Comparison of ENCODE assay signal across 35 mouse cellular contexts in genomic region chr11:32814286-32814685, GRCm38 (mm10). TPM values are rescaled to one million over a fixed set of nuclear protein-coding genes. Genes with fewer than 3 reads are reported as not detected.
DNase-seq lines count a peak whose midpoint lies in the region; ATAC-seq and TF ChIP-seq lines count a peak whose summit lies in the region.
"Had no signal": no experiment of that assay in that cellular context is flagged by ENCODE, and none has a peak within 500 bp of the region (broad histone marks: within the 10 kb centered on the region; RNA-seq: fewer than 3 reads in every experiment).

No protein-coding gene starts in this region.

- ATAC-seq in megakaryocyte-erythroid progenitor cell, adult 5-6 weeks (replicated peaks; ENCODE audit: low FRiP score, low TSS enrichment, poor library complexity, severe bottlenecking) = no peak
- ATAC-seq: forebrain, embryonic 15.5 days; hindbrain, embryonic 16.5 days; intestine, embryonic 15.5 days; midbrain, embryonic 13.5 days; Patski had no signal

- intact Hi-C loops in left cerebral cortex, adult 2 months (cut with DNase I) = no loop called here

- no peak overlapping the region for H3K4me3 ChIP-seq in left cerebral cortex, adult 2 months
- H3K4me3 ChIP-seq: embryonic facial prominence, embryonic 10.5 days; forebrain, embryonic 15.5 days; heart, embryonic 12.5 days; hindbrain, embryonic 10.5 days; intestine, embryonic 15.5 days; limb, embryonic 15.5 days; midbrain, embryonic 13.5 days had no signal

- no peak overlapping the region for H3K27ac ChIP-seq in left cerebral cortex, adult 2 months
- H3K27ac ChIP-seq: embryonic facial prominence, embryonic 10.5 days; forebrain, embryonic 15.5 days; hindbrain, embryonic 10.5 days; intestine, embryonic 15.5 days; limb, embryonic 15.5 days; liver, embryonic 14.5 days; midbrain, embryonic 13.5 days had no signal

- peak; percentile 49 for DNase-seq in layer of hippocampus, adult 11-12 months (ENCODE audit: low spot score)
- DNase-seq in layer of hippocampus, postnatal 14 days (ENCODE audit: low spot score in 2 of 2) = no peak
- DNase-seq in right cerebral cortex, adult 18-20 months = peak; percentile 70
- no peak for DNase-seq in right cerebral cortex, postnatal 10 days (ENCODE audit: low spot score in 2 of 2)
- DNase-seq in left cerebral cortex, adult 2 months (ENCODE audit: extremely low spot score in 1 of 2, low spot score in 2 of 2) = peak; percentile 36
- no peak for DNase-seq in neural tube, embryonic 10.5 days (ENCODE audit: extremely low spot score, low spot score)
- DNase-seq: B cell, adult 2 months; cerebellum, adult 11-12 months; cerebellum, postnatal 10 days; gastrocnemius, postnatal 10 days; heart, postnatal 10 days; kidney, adult 8-10 months; kidney, postnatal 10 days; lung, embryonic 14.5 days; retina, postnatal 1 day; thymus, postnatal 14 days had no signal

- TF ChIP-seq CTCF in left cerebral cortex, adult 2 months (IDR thresholded peaks at IDR 0.05) = no peak

RNA-seq across cellular contexts. Expression of gene Smim23, which starts 10.1 kb away (rescaled TPM):
- not detected for total RNA-seq in layer of hippocampus, postnatal 14 days (2021)
- total RNA-seq in left cerebral cortex, adult 2 months (2021) = not detected
- total RNA-seq in megakaryocyte-erythroid progenitor cell, adult 5-6 weeks (2014; fragmentation: Nextera tagmentation) = not detected in 2 replicates
- not detected in 2 replicates for total RNA-seq in megakaryocyte-erythroid progenitor cell, adult 5-6 weeks (2017)
- total RNA-seq: adrenal gland, adult 18-20 months; adrenal gland, postnatal 4 days; CH12.LX; G1E; gastrocnemius, postnatal 10 days; granulocyte monocyte progenitor cell, adult 5-6 weeks; heart, postnatal 10 days; left cerebral cortex, postnatal 36 days; megakaryocyte, adult 5-6 weeks; monocyte, adult 5-6 weeks had no signal

Comparison
In these comparisons a context has a peak if more than half of its experiments do, and no peak if none do; other contexts are left out.
1. DNase-seq: peak in layer of hippocampus, adult 11-12 months (single experiment), right cerebral cortex, adult 18-20 months (single experiment) and left cerebral cortex, adult 2 months (2 of 2); none in layer of hippocampus, postnatal 14 days (0 of 2), right cerebral cortex, postnatal 10 days (0 of 2) and neural tube, embryonic 10.5 days (single experiment).